Mouse (Mus musculus) MEL (cell line): Measurements from ENCODE around the gene Rab3gap2. TPM values are rescaled to one million over a fixed set of nuclear protein-coding genes. Genes with fewer than 3 reads are reported as not detected.
A peak's percentile ranks its signal among the peaks of the same experiment; 100 is the strongest.

ENCODE experiments used
- DNase-seq: peaks from one replicate; pipeline ENCODE4 v3.0.0; 2011; ENCODE audit warnings: low read depth, low spot score
- H3K27ac ChIP-seq: 2 replicates; pipeline ENCODE4 v1.5.1; 2012; ENCODE audit warnings: low read depth, mild to moderate bottlenecking, control low read depth, low read length, moderate library complexity; ENCODE audit not compliant: control insufficient read depth
- H3K27me3 ChIP-seq, 2 experiments: fragments of 150-350 bp in 1 of 2; sonication (generic) in 1 of 2; 2 replicates each; pipeline ENCODE4 v1.6.1; 2012; ENCODE audit warnings: low read length in 2 of 2, mild to moderate bottlenecking in 2 of 2, improper control_type of control experiment in 1 of 2, moderate library complexity in 1 of 2; ENCODE audit not compliant: insufficient read depth in 2 of 2, control insufficient read depth in 1 of 2
- H3K36me3 ChIP-seq, 2 experiments: 2 replicates each; pipeline ENCODE4 v1.6.1; 2012 to 2014; ENCODE audit warnings: low read length in 2 of 2, improper control_type of control experiment in 1 of 2, inconsistent platforms in 1 of 2, mild to moderate bottlenecking in 1 of 2; ENCODE audit not compliant: insufficient read depth in 2 of 2, control insufficient read depth in 1 of 2
- H3K4me1 ChIP-seq, 2 experiments: fragments of 150-350 bp in 1 of 2; sonication (generic) in 1 of 2; 2 replicates each; pipeline ENCODE4 v1.6.1; 2012; ENCODE audit warnings: low read length in 2 of 2, improper control_type of control experiment in 1 of 2, mild to moderate bottlenecking in 1 of 2; ENCODE audit not compliant: insufficient read depth in 2 of 2, control insufficient read depth in 1 of 2
- H3K4me3 ChIP-seq, 2 experiments: fragments of 150-350 bp in 1 of 2; sonication (generic) in 1 of 2; 2 replicates each; pipeline ENCODE4 v1.5.1; 2012; ENCODE audit warnings: low read depth in 2 of 2, low read length in 2 of 2, mild to moderate bottlenecking in 2 of 2, moderate library complexity in 2 of 2, control low read depth in 1 of 2, improper control_type of control experiment in 1 of 2; ENCODE audit not compliant: control insufficient read depth in 1 of 2, insufficient read depth in 1 of 2
- H3K79me2 ChIP-seq: 2 replicates; pipeline ENCODE4 v1.6.1; 2012; ENCODE audit warnings: mild to moderate bottlenecking, low read length, moderate library complexity; ENCODE audit not compliant: control insufficient read depth, poor library complexity, insufficient read depth
- H3K9ac ChIP-seq: 2 replicates; pipeline ENCODE4 v1.6.1; 2012; ENCODE audit warnings: low read depth, mild to moderate bottlenecking, control low read depth, low read length, moderate library complexity; ENCODE audit not compliant: control insufficient read depth, poor library complexity, severe bottlenecking
- H3K9me3 ChIP-seq: fragments of 150-350 bp; sonication (generic); replicated peaks from 2 replicates; pipeline ENCODE4 v1.6.1; 2012; ENCODE audit warnings: mild to moderate bottlenecking, low read length, improper control_type of control experiment, moderate library complexity; ENCODE audit not compliant: insufficient read depth
- BHLHE40 ChIP-seq: IDR thresholded peaks from 2 replicates; pipeline ENCODE4 v1.6.1; 2012; ENCODE audit warnings: low read depth, mild to moderate bottlenecking, inconsistent platforms, low read length, improper control_type of control experiment, borderline replicate concordance
- CHD1 ChIP-seq: IDR thresholded peaks from 2 replicates; pipeline ENCODE4 v1.6.1; 2012; ENCODE audit warnings: low read depth, mild to moderate bottlenecking, inconsistent platforms, low read length, improper control_type of control experiment
- E2F4 ChIP-seq: IDR thresholded peaks from 2 replicates; pipeline ENCODE4 v1.6.1; 2011; ENCODE audit warnings: low read depth, low read length, improper control_type of control experiment, borderline replicate concordance
- GABPA ChIP-seq: IDR thresholded peaks from 2 replicates; pipeline ENCODE4 v1.6.1; 2012; ENCODE audit warnings: low read depth, mild to moderate bottlenecking, inconsistent platforms, low read length, improper control_type of control experiment, moderate library complexity
- GATA1 ChIP-seq: IDR thresholded peaks from 2 replicates; pipeline ENCODE4 v1.6.1; 2011; ENCODE audit warnings: low read depth, low read length, improper control_type of control experiment
- HCFC1 ChIP-seq: IDR thresholded peaks from 2 replicates; pipeline ENCODE4 v1.6.1; 2012; ENCODE audit warnings: low read depth, mild to moderate bottlenecking, inconsistent platforms, low read length, improper control_type of control experiment, moderate library complexity
- JUND ChIP-seq: IDR thresholded peaks from 2 replicates; pipeline ENCODE4 v1.6.1; 2011; ENCODE audit warnings: low read depth, mild to moderate bottlenecking, improper control_type of control experiment, low read length
- MAFK ChIP-seq: IDR thresholded peaks from 2 replicates; pipeline ENCODE4 v1.6.1; 2011; ENCODE audit warnings: low read depth, mild to moderate bottlenecking, low read length, improper control_type of control experiment, borderline replicate concordance
- MAZ ChIP-seq: IDR thresholded peaks from 2 replicates; pipeline ENCODE4 v1.6.1; 2012; ENCODE audit warnings: low read depth, mild to moderate bottlenecking, inconsistent platforms, low read length, improper control_type of control experiment
- MEF2A ChIP-seq: IDR thresholded peaks from 2 replicates; pipeline ENCODE4 v1.6.1; 2014; ENCODE audit warnings: low read depth, mild to moderate bottlenecking, inconsistent platforms, low read length, improper control_type of control experiment; ENCODE audit not compliant: poor library complexity, insufficient replicate concordance, severe bottlenecking; ENCODE audit errors: extremely low read depth
- MXI1 ChIP-seq: IDR thresholded peaks from 2 replicates; pipeline ENCODE4 v1.6.1; 2011; ENCODE audit warnings: mild to moderate bottlenecking, low read depth, low read length, improper control_type of control experiment
- NELFE ChIP-seq: IDR thresholded peaks from 2 replicates; pipeline ENCODE4 v1.6.1; 2011; ENCODE audit warnings: low read depth, low read length, improper control_type of control experiment
- NRF1 ChIP-seq: IDR thresholded peaks from 2 replicates; pipeline ENCODE4 v1.6.1; 2014; ENCODE audit warnings: low read depth, mild to moderate bottlenecking, inconsistent platforms, low read length, improper control_type of control experiment, moderate library complexity; ENCODE audit not compliant: poor library complexity, insufficient read depth, severe bottlenecking
- POLR2A ChIP-seq, 2 experiments: IDR thresholded peaks; 2 replicates each; pipeline ENCODE4 v1.6.1; 2011 to 2012; ENCODE audit warnings: low read length in 2 of 2, mild to moderate bottlenecking in 2 of 2, control low read depth in 1 of 2, improper control_type of control experiment in 1 of 2, low read depth in 1 of 2, moderate library complexity in 1 of 2; ENCODE audit not compliant: control insufficient read depth in 1 of 2, insufficient read depth in 1 of 2, poor library complexity in 1 of 2
- RAD21 ChIP-seq: IDR thresholded peaks from 2 replicates; pipeline ENCODE4 v1.6.1; 2011; ENCODE audit warnings: mild to moderate bottlenecking, low read depth, low read length, improper control_type of control experiment
- SIN3A ChIP-seq: IDR thresholded peaks from 2 replicates; pipeline ENCODE4 v1.6.1; 2012; ENCODE audit warnings: low read length, improper control_type of control experiment, inconsistent platforms
- SMC3 ChIP-seq: IDR thresholded peaks from 2 replicates; pipeline ENCODE4 v1.6.1; 2011; ENCODE audit warnings: low read depth, low read length, improper control_type of control experiment
- TAL1 ChIP-seq: IDR thresholded peaks from 2 replicates; pipeline ENCODE4 v1.6.1; 2012; ENCODE audit warnings: mild to moderate bottlenecking, inconsistent platforms, low read length, moderate library complexity, mixed read lengths
- USF2 ChIP-seq, 2 experiments: IDR thresholded peaks; 2 replicates each; pipeline ENCODE4 v1.6.1; 2011 to 2012; ENCODE audit warnings: improper control_type of control experiment in 2 of 2, low read length in 2 of 2, borderline replicate concordance in 1 of 2, inconsistent platforms in 1 of 2, low read depth in 1 of 2, mild to moderate bottlenecking in 1 of 2; ENCODE audit not compliant: insufficient read depth in 1 of 2
- ZMIZ1 ChIP-seq: IDR thresholded peaks from 2 replicates; pipeline ENCODE4 v1.6.1; 2012; ENCODE audit warnings: low read depth, mild to moderate bottlenecking, inconsistent platforms, low read length, improper control_type of control experiment, moderate library complexity
- ZNF384 ChIP-seq: IDR thresholded peaks from 2 replicates; pipeline ENCODE4 v1.6.1; 2012; ENCODE audit warnings: low read depth, mild to moderate bottlenecking, inconsistent platforms, low read length, improper control_type of control experiment
- polyA plus RNA-seq, 2 experiments: library from polyadenylated mRNA; stranded (reverse) in 1 of 2; unstranded in 1 of 2; fragments of >175 nt in 1 of 2; fragments of >200 nt in 1 of 2; gene quantifications; 2 replicates each; pipeline versions ENCODE4 v1.2.1 to v1.2.4; 2012; ENCODE audit warnings: low replicate concordance in 2 of 2, low read depth in 1 of 2; ENCODE audit not compliant: insufficient read length in 2 of 2, insufficient read depth in 1 of 2, missing spikeins in 1 of 2
- total RNA-seq: library from RNA; depleted of rRNA; stranded (reverse); fragments of 300-350 nt; gene quantifications from 2 replicates; pipeline ENCODE4 v1.2.3, GENCODE M21; 2012

The Rab3gap2 gene
- total and polyA plus RNA-seq, 3 experiments = 24.1 to 40.1 TPM; not detected in 1

DNA sequence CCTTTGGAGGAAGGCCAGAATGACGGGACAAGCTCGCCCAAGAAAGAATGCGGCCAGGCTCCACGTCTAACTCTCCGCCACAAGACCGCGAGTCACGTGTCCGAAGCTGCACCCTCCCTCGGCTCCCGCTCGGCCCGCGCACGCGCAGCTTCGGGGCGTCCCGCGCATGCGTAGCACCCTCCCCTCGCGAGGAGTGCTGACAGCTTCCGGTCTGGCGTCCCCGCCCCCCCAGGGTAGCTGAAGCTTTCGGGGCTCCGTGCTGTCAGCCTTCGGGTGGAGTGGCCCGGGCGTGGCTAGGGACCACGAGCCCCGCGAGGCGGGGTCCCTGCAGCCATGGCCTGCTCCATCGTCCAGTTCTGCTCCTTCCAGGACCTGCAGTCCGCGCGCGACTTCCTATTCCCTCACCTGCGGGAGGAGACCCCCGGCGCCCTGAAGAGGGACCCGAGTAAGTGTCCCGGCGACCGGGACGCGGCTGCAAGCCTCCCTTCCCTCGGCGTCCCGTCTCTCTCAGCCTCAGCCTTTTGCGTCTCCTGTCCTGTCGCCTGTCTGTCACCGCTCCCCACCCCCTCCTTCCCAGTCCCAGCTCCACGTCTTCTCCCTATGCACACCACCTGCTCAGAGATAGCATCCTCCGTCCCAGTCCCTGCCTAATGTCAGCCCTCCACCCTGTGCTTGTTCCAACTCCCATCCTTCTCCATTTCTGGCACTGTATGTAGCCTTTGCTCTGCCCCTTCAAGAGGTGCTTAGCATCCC lies at the start of gene Rab3gap2 (continued):
- TF ChIP-seq SIN3A (peak; percentile 61; the same call in 1 of the 2 replicates), MAZ (peak; percentile 56; the same call in 1 of the 2 replicates), HCFC1 (peak; percentile 86), RAD21 (no peak)

DNA sequence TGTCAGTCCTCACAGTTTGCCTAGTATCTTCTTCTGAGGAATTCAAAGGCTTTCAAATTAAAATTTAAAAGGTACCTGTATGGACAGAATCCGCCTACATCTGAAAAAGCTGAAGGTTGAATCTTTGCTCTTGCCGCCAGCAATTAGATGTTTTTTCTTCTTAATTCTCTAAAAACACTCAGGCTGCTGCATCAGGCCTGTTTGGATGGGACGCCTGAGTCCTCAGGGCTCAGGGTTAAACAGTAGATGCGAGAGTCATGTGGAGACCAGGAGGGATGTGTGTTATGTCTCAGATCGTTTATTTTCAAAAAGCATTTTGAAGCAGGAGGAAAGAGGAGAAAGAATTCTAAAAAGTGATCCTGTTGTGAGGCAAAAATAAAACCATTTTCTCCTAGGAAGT lies 30.3 kb upstream of the Rab3gap2 start:
- H3K79me2 ChIP-seq = no peaks in the 10 kb centered on the region
- no peaks in the 10 kb centered on the region for H3K36me3 ChIP-seq
- no peak for DNase-seq
- no peaks in the 10 kb centered on the region for H3K9me3 ChIP-seq
- no peak overlapping the region for H3K27ac ChIP-seq
- TF ChIP-seq JUND = no peak
- TF ChIP-seq USF2 (IDR thresholded peaks at IDR 0.05; ENCODE audit: borderline replicate concordance in 1 of 2, insufficient read depth in 1 of 2, low read depth in 1 of 2, low read length in 2 of 2) = no peak
- TF ChIP-seq, all 39 proteins: peak for 0
- no peak overlapping the region for H3K9ac ChIP-seq
- no peaks in the 10 kb centered on the region for H3K27me3 ChIP-seq
- H3K4me3 ChIP-seq = no peak overlapping the region
- no peaks in the 10 kb centered on the region for H3K4me1 ChIP-seq

DNA sequence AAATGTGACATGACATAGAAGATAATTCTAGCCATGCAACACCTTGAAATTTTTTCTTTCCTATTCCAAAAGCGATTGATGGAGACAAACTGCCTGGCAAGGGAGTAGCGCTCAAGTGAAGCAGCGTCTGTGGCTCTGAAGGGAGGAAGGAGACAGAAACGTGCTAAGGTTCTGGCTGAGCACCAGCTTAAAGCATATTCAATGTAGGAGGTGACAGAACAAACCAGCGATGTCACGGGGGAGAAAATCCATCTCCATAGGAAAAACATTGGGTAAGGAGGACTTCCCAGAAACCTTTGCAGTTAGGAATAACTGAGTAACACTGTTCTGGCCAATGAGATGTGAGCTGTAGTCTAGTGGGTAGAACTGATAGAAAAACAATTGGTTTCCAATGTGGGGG lies 26.1 kb upstream of the Rab3gap2 start:
- DNase-seq = no peak
- H3K27me3 ChIP-seq = peaks cover 1% of the 10 kb centered on the region in 2 experiments; a peak in 1 of 4 replicates
- H3K9me3 ChIP-seq = no peaks in the 10 kb centered on the region
- H3K9ac ChIP-seq = no peak overlapping the region
- no peaks in the 10 kb centered on the region for H3K79me2 ChIP-seq
- H3K27ac ChIP-seq = no peak overlapping the region
- H3K36me3 ChIP-seq = no peaks in the 10 kb centered on the region
- H3K4me3 ChIP-seq = no peak overlapping the region
- TF ChIP-seq RAD21 = no peak
- TF ChIP-seq NRF1 = no peak
- no peak for TF ChIP-seq MAFK
- no peak for TF ChIP-seq ZNF384
- TF ChIP-seq BHLHE40 = no peak
- TF ChIP-seq MEF2A = no peak
- TF ChIP-seq MAZ = no peak
- no peak for TF ChIP-seq TAL1
- no peak for TF ChIP-seq SMC3
- TF ChIP-seq SIN3A = no peak
- no peak for TF ChIP-seq NELFE
- TF ChIP-seq CHD1 = no peak
- no peak for TF ChIP-seq JUND
- no peak for TF ChIP-seq POLR2A (IDR thresholded peaks at IDR 0.05; ENCODE audit: control insufficient read depth in 1 of 2, insufficient read depth in 1 of 2, low read depth in 1 of 2, low read length in 2 of 2, poor library complexity in 1 of 2)
- no peak for TF ChIP-seq GABPA
- TF ChIP-seq GATA1 = no peak
- no peak for TF ChIP-seq MXI1
- TF ChIP-seq HCFC1 = no peak
- no peak for TF ChIP-seq E2F4
- TF ChIP-seq ZMIZ1 = no peak
- no peaks in the 10 kb centered on the region for H3K4me1 ChIP-seq
